17 mouse cellular contexts compared by ENCODE assay signal in the genomic region with DNA sequence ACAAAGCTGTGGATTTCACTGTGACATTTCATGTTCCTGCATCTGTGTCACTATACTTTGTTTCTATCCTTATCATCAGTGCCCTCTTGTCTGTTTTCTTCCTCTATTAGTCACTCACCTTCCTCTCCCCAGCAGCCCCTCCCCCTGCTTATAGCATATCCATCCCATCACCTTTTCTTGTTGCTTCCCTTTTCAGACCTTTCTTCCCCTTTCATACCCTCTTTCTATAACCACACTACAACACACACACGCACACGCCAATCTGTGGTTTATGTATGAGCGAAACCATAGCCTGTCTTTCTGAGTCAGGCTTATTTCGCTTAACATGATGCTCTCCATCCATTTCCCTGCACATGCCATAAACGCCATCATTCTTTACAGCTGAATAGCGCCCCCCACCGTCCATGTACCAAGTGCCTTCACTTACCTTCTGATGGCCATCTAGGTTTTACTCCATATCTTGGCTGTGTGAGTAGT. TPM values are rescaled to one million over a fixed set of nuclear protein-coding genes. Genes with fewer than 3 reads are reported as not detected.
DNase-seq lines count a peak whose midpoint lies in the region; ATAC-seq lines count a peak whose summit lies in the region.
"Had no signal": no experiment of that assay in that cellular context is flagged by ENCODE, and none has a peak within 500 bp of the region (broad histone marks: within the 10 kb centered on the region; RNA-seq: fewer than 3 reads in every experiment).

No protein-coding gene starts in this region.

- DNase-seq in intestine, embryonic 14.5 days (ENCODE audit: low spot score) = peak; percentile 41
- peak; percentile 29 for DNase-seq in thymus, postnatal 0 days (ENCODE audit: low spot score)
- DNase-seq in thymus, postnatal 10 days (ENCODE audit: low spot score in 2 of 2) = no peak
- peak; percentile 31 for DNase-seq in WW6 (ENCODE audit: low read depth, low spot score)
- DNase-seq in urinary bladder, adult 18-20 months (ENCODE audit: low spot score in 2 of 2) = no peak
- DNase-seq in gastrocnemius, postnatal 36 days = no peak
- DNase-seq: cerebellum, postnatal 10 days; forebrain, postnatal 0 days; heart, postnatal 10 days; kidney, adult 18-20 months; lung, adult 2 months; right cerebral cortex, postnatal 14 days had no signal

- 72% methylated on average over 7 of the region's 7 CpGs for WGBS in intestine, embryonic 14.5 days
- 64% methylated on average over 7 of the region's 7 CpGs for WGBS in intestine, embryonic 15.5 days

- no peak overlapping the region for H3K9ac ChIP-seq in intestine, embryonic 14.5 days (ENCODE audit: low read length)
- H3K9ac ChIP-seq in intestine, embryonic 15.5 days = no peak overlapping the region
- H3K9ac ChIP-seq: embryonic facial prominence, embryonic 13.5 days; forebrain, postnatal 0 days; midbrain, embryonic 13.5 days had no signal

- ATAC-seq in intestine, embryonic 14.5 days (replicated peaks; ENCODE audit: low FRiP score, low TSS enrichment, low read depth) = no peak
- no peak for ATAC-seq in intestine, embryonic 15.5 days
- peak; percentile 76 for ATAC-seq in neutrophil, adult 5-6 weeks (ENCODE audit: extremely low read depth, insufficient number of reproducible peaks, low FRiP score, poor library complexity, severe bottlenecking)
- ATAC-seq: forebrain, postnatal 0 days; midbrain, embryonic 13.5 days had no signal

- no peak overlapping the region for H3K27ac ChIP-seq in intestine, embryonic 14.5 days (ENCODE audit: low read depth)
- no peak overlapping the region for H3K27ac ChIP-seq in intestine, embryonic 15.5 days
- H3K27ac ChIP-seq: embryonic facial prominence, embryonic 13.5 days; layer of hippocampus, adult 2 months; midbrain, embryonic 13.5 days had no signal

- H3K4me1 ChIP-seq in intestine, embryonic 14.5 days (replicated peaks; ENCODE audit: control insufficient read depth, insufficient read depth, low read length) = no peaks in the 10 kb centered on the region
- H3K4me1 ChIP-seq in intestine, embryonic 15.5 days (replicated peaks) = 0 out of 2 replicates have a peak, but pooled peaks cover 5% of the 10 kb centered on the region
- H3K4me1 ChIP-seq: midbrain, embryonic 13.5 days had no signal

- H3K4me2 ChIP-seq in intestine, embryonic 14.5 days (ENCODE audit: low read length) = no peak overlapping the region
- H3K4me2 ChIP-seq in intestine, embryonic 15.5 days (replicated peaks) = no peak overlapping the region
- H3K4me2 ChIP-seq: embryonic facial prominence, embryonic 13.5 days; midbrain, embryonic 13.5 days had no signal

- H3K4me3 ChIP-seq in intestine, embryonic 14.5 days (ENCODE audit: low read depth, low read length) = no peak overlapping the region
- H3K4me3 ChIP-seq in intestine, embryonic 15.5 days (replicated peaks) = no peak overlapping the region
- H3K4me3 ChIP-seq: embryonic facial prominence, embryonic 13.5 days; layer of hippocampus, adult 2 months; midbrain, embryonic 13.5 days had no signal

- H3K36me3 ChIP-seq in intestine, embryonic 14.5 days (ENCODE audit: control insufficient read depth, insufficient read depth, low read length) = no peaks in the 10 kb centered on the region
- no peaks in the 10 kb centered on the region for H3K36me3 ChIP-seq in intestine, embryonic 15.5 days
- H3K36me3 ChIP-seq: embryonic facial prominence, embryonic 13.5 days; midbrain, embryonic 13.5 days had no signal

- H3K27me3 ChIP-seq in intestine, embryonic 14.5 days (replicated peaks; ENCODE audit: control insufficient read depth, insufficient read depth, low read length) = no peaks in the 10 kb centered on the region
- H3K27me3 ChIP-seq in intestine, embryonic 15.5 days (replicated peaks) = no peaks in the 10 kb centered on the region
- H3K27me3 ChIP-seq: embryonic facial prominence, embryonic 13.5 days had no signal

- intact Hi-C loops in gastrocnemius, postnatal 36 days (cut with DNase I) = no loop called here

- no peaks in the 10 kb centered on the region for H3K9me3 ChIP-seq in intestine, embryonic 14.5 days (ENCODE audit: control insufficient read depth, low read length)
- no peaks in the 10 kb centered on the region for H3K9me3 ChIP-seq in intestine, embryonic 15.5 days
- H3K9me3 ChIP-seq: embryonic facial prominence, embryonic 13.5 days; midbrain, embryonic 13.5 days had no signal

RNA-seq across cellular contexts. Expression of gene Lrrc1, which starts 6.4 kb away (rescaled TPM):
- 14.2 and 14.6 TPM in 2 replicates for polyA plus RNA-seq in intestine, embryonic 14.5 days (2014; fragmentation: Nextera tagmentation; extraction: Ambion mirVana)
- polyA plus RNA-seq in intestine, embryonic 15.5 days (2015; fragmentation: Nextera tagmentation; extraction: Ambion mirVana) = 14.1 and 16.1 TPM in 2 replicates
- 23.3 and 25.7 TPM in 2 replicates for polyA plus RNA-seq in thymus, postnatal 0 days (2015; fragmentation: Nextera tagmentation; extraction: Ambion mirVana)
- 9.3 and 11.8 TPM in 2 replicates for total RNA-seq in neutrophil, adult 5-6 weeks (2017)
- total RNA-seq in gastrocnemius, postnatal 36 days (2021) = under 1 TPM; 0.39 to 0.94 TPM

Comparison
In these comparisons a context has a peak if more than half of its experiments do, and no peak if none do; other contexts are left out.
1. DNase-seq: peak in intestine, embryonic 14.5 days (single experiment), thymus, postnatal 0 days (single experiment) and WW6 (single experiment); none in thymus, postnatal 10 days (0 of 2), urinary bladder, adult 18-20 months (0 of 2) and gastrocnemius, postnatal 36 days (0 of 2).